Mouse (Mus musculus) myocyte (in vitro differentiated cells): ENCODE results near the gene Zc3h12c.

Experiments
- CEBPB ChIP-seq: IDR thresholded peaks from 2 replicates; pipeline ENCODE4 v1.6.1; 2011; ENCODE audit warnings: mild to moderate bottlenecking, moderate library complexity; ENCODE audit not compliant: poor library complexity, insufficient read depth, severe bottlenecking
- MYOG ChIP-seq, 3 experiments: IDR thresholded peaks; one replicate each; pipeline ENCODE4 v1.6.1; 2011; ENCODE audit warnings: control low read depth in 2 of 3, low read depth in 2 of 3, mild to moderate bottlenecking in 2 of 3; ENCODE audit not compliant: insufficient read length in 2 of 3, control insufficient read depth in 1 of 3, insufficient read depth in 1 of 3
- POLR2A ChIP-seq: IDR thresholded peaks from one replicate; pipeline ENCODE4 v1.6.1; 2011; ENCODE audit warnings: low read depth, mild to moderate bottlenecking, control low read depth, moderate library complexity; ENCODE audit not compliant: insufficient read length
- POLR2AphosphoS2 ChIP-seq: IDR thresholded peaks from one replicate; pipeline ENCODE4 v1.6.1; 2011; ENCODE audit warnings: low read depth, control low read depth; ENCODE audit not compliant: insufficient read length
- TCF12 ChIP-seq: IDR thresholded peaks from one replicate; pipeline ENCODE4 v1.6.1; 2011; ENCODE audit warnings: mild to moderate bottlenecking, control low read depth; ENCODE audit not compliant: poor library complexity, insufficient read depth, severe bottlenecking

DNA sequence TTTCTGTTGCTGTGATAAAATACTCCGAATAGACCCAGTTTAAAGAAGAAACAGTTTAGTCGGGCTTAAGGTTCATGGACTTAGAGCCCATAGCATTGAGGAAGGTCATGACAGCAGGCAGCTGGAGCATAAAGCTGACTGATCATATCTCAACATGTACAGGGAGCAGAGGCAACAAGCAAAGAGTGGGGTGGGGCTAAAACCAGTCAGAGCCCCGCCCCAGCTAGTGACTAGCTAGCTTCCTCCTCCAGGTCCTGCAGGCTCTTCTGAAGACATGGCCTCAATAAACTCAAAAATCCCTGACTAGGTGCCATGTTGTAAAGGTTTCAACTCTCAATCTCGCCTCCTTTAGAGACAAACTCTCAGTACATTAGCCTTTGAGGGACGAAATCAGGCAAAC, 25.5 kb upstream of the Zc3h12c start:
- TF ChIP-seq TCF12 = no peak
- no peak for TF ChIP-seq POLR2AphosphoS2
- TF ChIP-seq POLR2A = no peak
- no peak for TF ChIP-seq CEBPB
- TF ChIP-seq MYOG (IDR thresholded peaks at IDR 0.05; ENCODE audit: control insufficient read depth in 1 of 3, insufficient read depth in 1 of 3, insufficient read length in 2 of 3, low read depth in 2 of 3) = no peak
